Mouse (Mus musculus) G1E (cell line): ENCODE data around the gene Arhgap23.

ENCODE experiments used
- CTCF ChIP-seq: IDR thresholded peaks from 2 replicates; pipeline ENCODE4 v1.5.1; 2012; ENCODE audit warnings: low read depth, low read length, inconsistent platforms, mixed read lengths
- GATA2 ChIP-seq: IDR thresholded peaks from 2 replicates; pipeline ENCODE4 v1.6.1; 2012; ENCODE audit warnings: low read depth, low read length, inconsistent platforms, borderline replicate concordance
- POLR2AphosphoS5 ChIP-seq: IDR thresholded peaks from 2 replicates; pipeline ENCODE4 v1.6.1; 2012; ENCODE audit warnings: low read depth, low read length, inconsistent platforms; ENCODE audit not compliant: insufficient replicate concordance
- TAL1 ChIP-seq: conservative IDR thresholded peaks from 2 replicates; pipeline ENCODE4 v1.6.1; 2012; ENCODE audit warnings: low read depth, low read length, inconsistent platforms, mixed read lengths

GRCm38 (mm10) chr11:97373402-97373801 lies 41.9 kb upstream of the Arhgap23 start:
- TF ChIP-seq CTCF (no peak), GATA2 (no peak), TAL1 (no peak), POLR2AphosphoS5 (no peak)
